Mouse (Mus musculus): ENCODE measurements at regions not wholly inside any gene's neighbourhood (a gene's known extent, or its start where the extent isn't known, plus 50 kb on each side); places are given as distances from the start of the nearest gene placed in this dataset.

- no peak for TF ChIP-seq ZMIZ1 (IDR thresholded peaks at IDR 0.05; ENCODE audit: low read depth, low read length)
- TF ChIP-seq POLR2AphosphoS5 (IDR thresholded peaks at IDR 0.05; ENCODE audit: borderline replicate concordance, low read depth, low read length) = no peak
- TF ChIP-seq CTCF (IDR thresholded peaks at IDR 0.05 in 2 of 3, conservative IDR thresholded peaks at IDR 0.05 in 1 of 3; ENCODE audit: control insufficient read depth in 1 of 3, insufficient read depth in 1 of 3, low read depth in 2 of 3, low read length in 3 of 3, poor library complexity in 1 of 3, severe bottlenecking in 1 of 3) = no peak
- no peak for TF ChIP-seq UBTF (IDR thresholded peaks at IDR 0.05; ENCODE audit: borderline replicate concordance, insufficient read depth, low read depth, low read length)
- TF ChIP-seq MEF2A (IDR thresholded peaks at IDR 0.05; ENCODE audit: extremely low read depth, insufficient replicate concordance, low read depth, low read length, poor library complexity, severe bottlenecking) = no peak
- TF ChIP-seq POLR2A (IDR thresholded peaks at IDR 0.05; ENCODE audit: control insufficient read depth in 1 of 2, insufficient read depth in 1 of 2, low read depth in 1 of 2, low read length in 2 of 2, poor library complexity in 1 of 2) = no peak
- TF ChIP-seq GATA1 (IDR thresholded peaks at IDR 0.05; ENCODE audit: low read depth, low read length) = no peak
- no peak for TF ChIP-seq CHD1 (IDR thresholded peaks at IDR 0.05; ENCODE audit: low read depth, low read length)
- TF ChIP-seq ZC3H11A (IDR thresholded peaks at IDR 0.05; ENCODE audit: low read depth, low read length) = no peak
- no peak for TF ChIP-seq TAL1 (IDR thresholded peaks at IDR 0.05; ENCODE audit: low read length)
Observed at GRCm38 (mm10) chr2:45480671-45481070, 363.5 kb upstream of the Zeb2 start.

GRCm38 (mm10) chr2:45475996-45476395 lies 358.8 kb upstream of the Zeb2 start:
- H3K79me2 ChIP-seq (ENCODE audit: control insufficient read depth, insufficient read depth, low read length, poor library complexity) = no peaks in the 10 kb centered on the region
- H3K27me3 ChIP-seq (ENCODE audit: control insufficient read depth in 1 of 2, insufficient read depth in 2 of 2, low read length in 2 of 2) = no peaks in the 10 kb centered on the region
- no peak for DNase-seq (ENCODE audit: low read depth, low spot score)
- H3K4me1 ChIP-seq (ENCODE audit: control insufficient read depth in 1 of 2, insufficient read depth in 2 of 2, low read length in 2 of 2) = no peaks in the 10 kb centered on the region
- no peak for TF ChIP-seq KAT2A (conservative IDR thresholded peaks at IDR 0.05; ENCODE audit: low read depth, low read length)
- no peak for TF ChIP-seq NELFE (IDR thresholded peaks at IDR 0.05; ENCODE audit: low read depth, low read length)
- TF ChIP-seq UBTF (IDR thresholded peaks at IDR 0.05; ENCODE audit: borderline replicate concordance, insufficient read depth, low read depth, low read length) = no peak
- TF ChIP-seq RCOR1 (IDR thresholded peaks at IDR 0.05; ENCODE audit: low read depth, low read length) = no peak
- TF ChIP-seq CHD2 (IDR thresholded peaks at IDR 0.05; ENCODE audit: low read length) = no peak
- no peak for TF ChIP-seq EP300 (IDR thresholded peaks at IDR 0.05; ENCODE audit: low read depth in 1 of 2, low read length in 2 of 2)
- TF ChIP-seq POLR2AphosphoS2 (IDR thresholded peaks at IDR 0.05; ENCODE audit: low read length) = no peak
- no peak for TF ChIP-seq ZC3H11A (IDR thresholded peaks at IDR 0.05; ENCODE audit: low read depth, low read length)
- TF ChIP-seq CHD1 (IDR thresholded peaks at IDR 0.05; ENCODE audit: low read depth, low read length) = no peak
- TF ChIP-seq ELF1 (IDR thresholded peaks at IDR 0.05; ENCODE audit: low read depth, low read length) = no peak
- no peak for TF ChIP-seq CTCF (IDR thresholded peaks at IDR 0.05 in 2 of 3, conservative IDR thresholded peaks at IDR 0.05 in 1 of 3; ENCODE audit: control insufficient read depth in 1 of 3, insufficient read depth in 1 of 3, low read depth in 2 of 3, low read length in 3 of 3, poor library complexity in 1 of 3, severe bottlenecking in 1 of 3)
- no peak for TF ChIP-seq ZNF384 (IDR thresholded peaks at IDR 0.05; ENCODE audit: low read depth, low read length)
- TF ChIP-seq ZMIZ1 (IDR thresholded peaks at IDR 0.05; ENCODE audit: low read depth, low read length) = no peak
- TF ChIP-seq MEF2A (IDR thresholded peaks at IDR 0.05; ENCODE audit: extremely low read depth, insufficient replicate concordance, low read depth, low read length, poor library complexity, severe bottlenecking) = no peak
- no peak for TF ChIP-seq USF2 (IDR thresholded peaks at IDR 0.05; ENCODE audit: borderline replicate concordance in 1 of 2, insufficient read depth in 1 of 2, low read depth in 1 of 2, low read length in 2 of 2)
- TF ChIP-seq BHLHE40 (IDR thresholded peaks at IDR 0.05; ENCODE audit: borderline replicate concordance, low read depth, low read length) = no peak
- no peak for TF ChIP-seq MYB (IDR thresholded peaks at IDR 0.05; ENCODE audit: low read depth, low read length)
- no peak for TF ChIP-seq HCFC1 (IDR thresholded peaks at IDR 0.05; ENCODE audit: low read depth, low read length)
- TF ChIP-seq SMC3 (IDR thresholded peaks at IDR 0.05; ENCODE audit: low read depth, low read length) = no peak
- no peak for TF ChIP-seq JUND (IDR thresholded peaks at IDR 0.05; ENCODE audit: low read depth, low read length)
- H3K36me3 ChIP-seq (ENCODE audit: control insufficient read depth in 1 of 2, insufficient read depth in 2 of 2, low read length in 2 of 2) = no peaks in the 10 kb centered on the region
- no peak overlapping the region for H3K9ac ChIP-seq (ENCODE audit: control insufficient read depth, low read depth, low read length, poor library complexity, severe bottlenecking)
- H3K4me3 ChIP-seq (ENCODE audit: control insufficient read depth in 1 of 2, insufficient read depth in 1 of 2, low read depth in 2 of 2, low read length in 2 of 2) = no peak overlapping the region
- H3K27ac ChIP-seq (ENCODE audit: control insufficient read depth, low read depth, low read length) = no peak overlapping the region
- H3K9me3 ChIP-seq (replicated peaks; ENCODE audit: insufficient read depth, low read length) = no peaks in the 10 kb centered on the region

More at GRCm38 (mm10) chr2:45480671-45481070, 363.5 kb upstream of the Zeb2 start:
- H3K9ac ChIP-seq (ENCODE audit: control insufficient read depth, low read depth, low read length, poor library complexity, severe bottlenecking) = no peak overlapping the region
- H3K36me3 ChIP-seq (ENCODE audit: control insufficient read depth in 1 of 2, insufficient read depth in 2 of 2, low read length in 2 of 2) = no peaks in the 10 kb centered on the region
- no peaks in the 10 kb centered on the region for H3K27me3 ChIP-seq (ENCODE audit: control insufficient read depth in 1 of 2, insufficient read depth in 2 of 2, low read length in 2 of 2)
- no peak overlapping the region for H3K27ac ChIP-seq (ENCODE audit: control insufficient read depth, low read depth, low read length)
- no peaks in the 10 kb centered on the region for H3K4me1 ChIP-seq (ENCODE audit: control insufficient read depth in 1 of 2, insufficient read depth in 2 of 2, low read length in 2 of 2)
- no peaks in the 10 kb centered on the region for H3K9me3 ChIP-seq (replicated peaks; ENCODE audit: insufficient read depth, low read length)
- DNase-seq (ENCODE audit: low read depth, low spot score) = no peak
- no peaks in the 10 kb centered on the region for H3K79me2 ChIP-seq (ENCODE audit: control insufficient read depth, insufficient read depth, low read length, poor library complexity)
- H3K4me3 ChIP-seq (ENCODE audit: control insufficient read depth in 1 of 2, insufficient read depth in 1 of 2, low read depth in 2 of 2, low read length in 2 of 2) = no peak overlapping the region
